Mouse (Mus musculus) liver, postnatal 0 days (tissue): ENCODE measurements around the gene Igf2bp1.

Experiments used
- CTCF ChIP-seq: sonication (generic); IDR thresholded peaks from 2 replicates; pipeline ENCODE4 v1.5.1; 2016; ENCODE audit warnings: antibody characterized with exemption, low read depth
- EP300 ChIP-seq: IDR thresholded peaks from 2 replicates; pipeline ENCODE4 v1.6.1; 2016; ENCODE audit warnings: antibody characterized with exemption, low read depth, mild to moderate bottlenecking

DNA sequence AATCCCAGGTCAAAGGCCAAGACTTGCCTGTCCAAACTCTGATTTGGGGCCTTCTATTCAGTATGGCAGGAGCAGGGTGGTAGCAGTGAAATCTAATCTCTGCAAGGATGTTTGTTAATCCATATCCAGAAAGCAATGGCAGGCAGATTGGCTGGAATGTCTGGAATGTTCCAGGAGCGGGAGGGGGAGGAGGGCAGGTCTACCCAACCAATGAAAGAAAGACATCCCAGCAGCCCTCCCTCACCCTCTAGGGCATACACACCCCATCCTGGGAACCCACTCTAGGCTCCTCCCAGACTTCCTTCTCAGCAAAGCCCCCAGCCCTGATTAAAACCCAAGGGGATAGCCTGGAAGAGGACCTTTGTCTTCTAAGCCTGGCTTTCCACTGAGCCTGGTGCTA is 23.3 kb downstream of the Igf2bp1 start:
- TF ChIP-seq CTCF (no peak), EP300 (no peak)
